Mouse (Mus musculus) monocyte, adult 2 months (primary cell): ENCODE data around the gene Laptm4a.
"Not testable (repeated sequence)": the region's sequence is repeated elsewhere in the genome, so short reads cannot be mapped to it uniquely, and the experiment has no call there.

ENCODE experiments used
- DNase-seq, 2 experiments: peaks; one replicate each; pipeline ENCODE4 v3.0.0; 2022; ENCODE audit warnings: low spot score in 2 of 2, low read depth in 1 of 2

The Laptm4a gene

GRCm38 (mm10) chr12:8902479-8902878, 19.0 kb upstream of the Laptm4a start:
- no peak for DNase-seq

- no peak for DNase-seq
These were observed 8.4 kb upstream of the Laptm4a start for GRCm38 (mm10) chr12:8912860-8913685.

- no peak for DNase-seq
These were observed 7.6 kb upstream of the Laptm4a start for GRCm38 (mm10) chr12:8913701-8914340.

- no peak for DNase-seq
These were observed 5.1 kb upstream of the Laptm4a start for GRCm38 (mm10) chr12:8916378-8916777.

GRCm38 (mm10) chr12:8919231-8919630, 2.2 kb upstream of the Laptm4a start:
- DNase-seq = no peak

GRCm38 (mm10) chr12:8920996-8921393, 469 bp upstream of the Laptm4a start:
- no peak for DNase-seq

GRCm38 (mm10) chr12:8922369-8923124, 1.1 kb downstream of the Laptm4a start:
- peak in 1 of 2 experiments; percentile 13 for DNase-seq

- no peak for DNase-seq
These were observed 1.6 kb downstream of the Laptm4a start for GRCm38 (mm10) chr12:8923125-8923410.

- no peak for DNase-seq
These were observed 2.1 kb downstream of the Laptm4a start for GRCm38 (mm10) chr12:8923603-8924002.

GRCm38 (mm10) chr12:8927652-8928051, 6.2 kb downstream of the Laptm4a start:
- DNase-seq = peak; percentile 27 to 57

- no peak for DNase-seq
These were observed 7.3 kb downstream of the Laptm4a start for GRCm38 (mm10) chr12:8928766-8929165.

- no peak for DNase-seq
These were observed 9.6 kb downstream of the Laptm4a start for GRCm38 (mm10) chr12:8931083-8931482.

- no peak for DNase-seq
These were observed 13.9 kb downstream of the Laptm4a start for GRCm38 (mm10) chr12:8935349-8935748.

- DNase-seq = not testable (repeated sequence)
These were observed 14.7 kb downstream of the Laptm4a start for GRCm38 (mm10) chr12:8936210-8936609.

- no peak for DNase-seq
These were observed 18.0 kb downstream of the Laptm4a start for GRCm38 (mm10) chr12:8939490-8939889.

GRCm38 (mm10) chr12:8940011-8941005, 18.8 kb downstream of the Laptm4a start:
- DNase-seq = no peak

- DNase-seq = no peak
These were observed 19.7 kb downstream of the Laptm4a start for GRCm38 (mm10) chr12:8941131-8941615.

GRCm38 (mm10) chr12:8941699-8942392, 20.4 kb downstream of the Laptm4a start:
- DNase-seq = no peak

- DNase-seq = no peak
These were observed 25.7 kb downstream of the Laptm4a start for GRCm38 (mm10) chr12:8947163-8947562.
